Mouse (Mus musculus) small intestine, adult 2 months (tissue): ENCODE results near the gene Tmem132d.

Source experiments
- CTCF ChIP-seq: fragments of 200-500 bp; IDR thresholded peaks from 2 replicates; pipeline ENCODE4 v1.5.1; 2012; ENCODE audit warnings: low read depth, mild to moderate bottlenecking, control low read depth, inconsistent platforms, low read length, moderate library complexity, mixed read lengths; ENCODE audit not compliant: insufficient replicate concordance, insufficient read length; ENCODE audit errors: extremely low read depth
- POLR2A ChIP-seq: fragments of 200-500 bp; IDR thresholded peaks from 2 replicates; pipeline ENCODE4 v1.6.1; 2012; ENCODE audit warnings: low read depth, mild to moderate bottlenecking, control low read depth, inconsistent platforms, low read length, moderate library complexity

- no peak for TF ChIP-seq CTCF
- no peak for TF ChIP-seq POLR2A
Observed at GRCm38 (mm10) chr5:128244219-128244618, 188.7 kb downstream of the Tmem132d start.
